Mouse (Mus musculus): ENCODE measurements around the gene Prim2.

The Prim2 gene

GRCm38 (mm10) chr1:33689446-33690086, 20.0 kb upstream of the Prim2 start:
- Histone ChIP-seq H3K36me3 (ENCODE audit: insufficient read depth, low read length) (no peaks in the 10 kb centered on the region), H3K4me1 (replicated peaks; ENCODE audit: low read depth, low read length) (peaks cover 7% of the 10 kb centered on the region), H3K27me3 (ENCODE audit: insufficient read depth, low read length) (peaks cover 8% of the 10 kb centered on the region; the same call in 1 of the 2 replicates), H3K4me3 (replicated peaks; ENCODE audit: low read length) (no peak overlapping the region), H3K9me3 (ENCODE audit: low read length) (peaks cover 5% of the 10 kb centered on the region; the same call in 1 of the 2 replicates)
- TF ChIP-seq POU5F1 (IDR thresholded peaks at IDR 0.05; ENCODE audit: borderline replicate concordance, low read length) (no peak), NANOG (IDR thresholded peaks at IDR 0.05; ENCODE audit: borderline replicate concordance, low read length) (no peak), CTCF (conservative IDR thresholded peaks at IDR 0.05; ENCODE audit: low read length) (no peak)

GRCm38 (mm10) chr1:33688810-33689209, 19.2 kb upstream of the Prim2 start:
- H3K36me3 ChIP-seq (ENCODE audit: insufficient read depth, low read length), result no peaks in the 10 kb centered on the region
- H3K9me3 ChIP-seq (ENCODE audit: low read length), result peaks cover 5% of the 10 kb centered on the region; the same call in 1 of the 2 replicates
- no peak for TF ChIP-seq NANOG (IDR thresholded peaks at IDR 0.05; ENCODE audit: borderline replicate concordance, low read length)
- no peak for TF ChIP-seq POU5F1 (IDR thresholded peaks at IDR 0.05; ENCODE audit: borderline replicate concordance, low read length)
- no peak for TF ChIP-seq CTCF (conservative IDR thresholded peaks at IDR 0.05; ENCODE audit: low read length)
- peaks cover 8% of the 10 kb centered on the region; the same call in 1 of the 2 replicates for H3K27me3 ChIP-seq (ENCODE audit: insufficient read depth, low read length)
- H3K4me1 ChIP-seq (replicated peaks; ENCODE audit: low read depth, low read length), result peaks cover 7% of the 10 kb centered on the region
- H3K4me3 ChIP-seq (replicated peaks; ENCODE audit: low read length), result no peak overlapping the region

- TF ChIP-seq CTCF (conservative IDR thresholded peaks at IDR 0.05; ENCODE audit: low read length) (peak; percentile 55), NANOG (IDR thresholded peaks at IDR 0.05; ENCODE audit: borderline replicate concordance, low read length) (no peak)
Measured at GRCm38 (mm10) chr1:33684459-33684858, 14.9 kb upstream of the Prim2 start.

GRCm38 (mm10) chr1:33680890-33681289, 11.3 kb upstream of the Prim2 start:
- H3K27me3 ChIP-seq (ENCODE audit: insufficient read depth, low read length), result no peaks in the 10 kb centered on the region
- H3K4me3 ChIP-seq (replicated peaks; ENCODE audit: low read length), result no peak overlapping the region
- TF ChIP-seq NANOG (IDR thresholded peaks at IDR 0.05; ENCODE audit: borderline replicate concordance, low read length), result no peak
- TF ChIP-seq POU5F1 (IDR thresholded peaks at IDR 0.05; ENCODE audit: borderline replicate concordance, low read length), result no peak
- no peak for TF ChIP-seq CTCF (conservative IDR thresholded peaks at IDR 0.05; ENCODE audit: low read length)
- peaks cover 16% of the 10 kb centered on the region for H3K9me3 ChIP-seq (ENCODE audit: low read length)
- H3K36me3 ChIP-seq (ENCODE audit: insufficient read depth, low read length), result no peaks in the 10 kb centered on the region
- peaks cover 8% of the 10 kb centered on the region for H3K4me1 ChIP-seq (replicated peaks; ENCODE audit: low read depth, low read length)

More at GRCm38 (mm10) chr1:33684459-33684858, 14.9 kb upstream of the Prim2 start:
- Histone ChIP-seq H3K4me1 (replicated peaks; ENCODE audit: low read depth, low read length) (peaks cover 8% of the 10 kb centered on the region), H3K9me3 (ENCODE audit: low read length) (peaks cover 15% of the 10 kb centered on the region), H3K36me3 (ENCODE audit: insufficient read depth, low read length) (no peaks in the 10 kb centered on the region), H3K27me3 (ENCODE audit: insufficient read depth, low read length) (peaks cover 8% of the 10 kb centered on the region; the same call in 1 of the 2 replicates), H3K4me3 (replicated peaks; ENCODE audit: low read length) (no peak overlapping the region)

- Histone ChIP-seq H3K4me3 (replicated peaks; ENCODE audit: low read length) (no peak overlapping the region), H3K4me1 (replicated peaks; ENCODE audit: low read depth, low read length) (peaks cover 8% of the 10 kb centered on the region), H3K27me3 (ENCODE audit: insufficient read depth, low read length) (no peaks in the 10 kb centered on the region), H3K9me3 (ENCODE audit: low read length) (peaks cover 12% of the 10 kb centered on the region), H3K36me3 (ENCODE audit: insufficient read depth, low read length) (no peaks in the 10 kb centered on the region)
- TF ChIP-seq NANOG (IDR thresholded peaks at IDR 0.05; ENCODE audit: borderline replicate concordance, low read length), result no peak
- no peak for TF ChIP-seq POU5F1 (IDR thresholded peaks at IDR 0.05; ENCODE audit: borderline replicate concordance, low read length)
- TF ChIP-seq CTCF (conservative IDR thresholded peaks at IDR 0.05; ENCODE audit: low read length), result no peak
Measured at GRCm38 (mm10) chr1:33680435-33680834, 10.8 kb upstream of the Prim2 start.

DNA sequence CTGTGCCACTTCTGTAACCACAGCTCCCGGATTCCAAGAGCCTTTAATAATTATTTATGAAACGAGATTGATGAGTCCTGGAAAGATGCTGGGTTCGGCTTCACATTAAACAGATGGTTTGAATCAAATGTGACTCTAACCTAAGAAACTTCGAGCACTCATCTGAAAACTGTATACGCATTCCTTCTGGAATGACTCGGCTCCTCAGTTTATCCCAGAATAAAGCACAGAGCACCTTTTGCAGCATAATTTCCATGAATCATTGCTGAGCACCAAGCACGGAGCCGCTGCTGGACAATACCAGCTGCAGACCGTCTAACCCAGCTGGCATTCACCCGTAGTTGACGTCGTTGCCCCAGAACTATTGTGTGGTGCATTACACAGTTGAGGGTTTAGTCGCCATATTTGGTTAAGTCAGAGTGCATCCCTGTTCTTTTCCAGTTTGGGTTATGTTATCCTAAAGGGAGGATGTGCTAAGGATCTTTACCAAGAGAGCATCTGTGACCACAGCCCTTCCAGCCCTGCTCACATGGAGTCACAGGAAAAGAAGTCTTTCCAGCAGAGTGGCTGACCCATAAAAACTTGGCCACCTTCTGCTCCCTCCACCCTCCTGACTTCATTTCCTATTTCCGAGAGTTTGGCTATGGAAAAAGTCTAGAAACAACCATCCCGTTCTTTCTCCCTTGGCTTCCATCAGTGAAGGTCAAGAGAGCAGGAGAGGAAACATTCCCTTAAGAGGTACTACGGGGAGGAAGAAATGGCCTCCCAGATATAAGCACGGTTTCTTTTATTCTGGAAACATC, 3.8 kb upstream of the Prim2 start:
- Histone ChIP-seq H3K36me3 (ENCODE audit: insufficient read depth, low read length) (peaks cover 4% of the 10 kb centered on the region), H3K4me1 (replicated peaks; ENCODE audit: low read depth, low read length) (peaks cover 11% of the 10 kb centered on the region), H3K4me3 (replicated peaks; ENCODE audit: low read length) (no peak overlapping the region), H3K9me3 (ENCODE audit: low read length) (no peaks in the 10 kb centered on the region), H3K27me3 (ENCODE audit: insufficient read depth, low read length) (no peaks in the 10 kb centered on the region)
- TF ChIP-seq CTCF (conservative IDR thresholded peaks at IDR 0.05; ENCODE audit: low read length), result no peak
- TF ChIP-seq POU5F1 (IDR thresholded peaks at IDR 0.05; ENCODE audit: borderline replicate concordance, low read length), result no peak
- TF ChIP-seq NANOG (IDR thresholded peaks at IDR 0.05; ENCODE audit: borderline replicate concordance, low read length), result no peak

DNA sequence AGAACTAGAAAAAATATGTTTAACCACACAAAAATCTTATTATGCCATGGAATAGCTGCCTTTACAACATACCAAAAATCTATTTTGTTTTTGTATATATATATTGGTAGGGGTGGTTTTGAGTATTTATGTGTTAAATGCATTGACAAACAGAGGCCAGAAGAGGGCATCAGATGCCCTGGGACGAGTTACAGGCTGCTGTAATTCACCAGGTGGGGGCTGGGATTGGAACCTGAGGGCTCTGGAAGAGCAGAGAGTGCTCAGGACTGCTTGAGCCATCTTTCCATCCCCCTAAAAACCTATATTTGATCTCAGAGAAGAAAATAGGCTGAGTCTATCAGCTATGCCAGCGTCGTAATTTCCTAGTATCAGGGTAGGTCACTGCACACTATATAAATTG, 2.9 kb upstream of the Prim2 start:
- Histone ChIP-seq H3K27me3 (ENCODE audit: insufficient read depth, low read length) (no peaks in the 10 kb centered on the region), H3K36me3 (ENCODE audit: insufficient read depth, low read length) (peaks cover 12% of the 10 kb centered on the region), H3K4me1 (replicated peaks; ENCODE audit: low read depth, low read length) (peaks cover 11% of the 10 kb centered on the region), H3K4me3 (replicated peaks; ENCODE audit: low read length) (no peak overlapping the region), H3K9me3 (ENCODE audit: low read length) (no peaks in the 10 kb centered on the region)
- TF ChIP-seq NANOG (IDR thresholded peaks at IDR 0.05; ENCODE audit: borderline replicate concordance, low read length) (no peak), CTCF (conservative IDR thresholded peaks at IDR 0.05; ENCODE audit: low read length) (peak; percentile 51)

DNA sequence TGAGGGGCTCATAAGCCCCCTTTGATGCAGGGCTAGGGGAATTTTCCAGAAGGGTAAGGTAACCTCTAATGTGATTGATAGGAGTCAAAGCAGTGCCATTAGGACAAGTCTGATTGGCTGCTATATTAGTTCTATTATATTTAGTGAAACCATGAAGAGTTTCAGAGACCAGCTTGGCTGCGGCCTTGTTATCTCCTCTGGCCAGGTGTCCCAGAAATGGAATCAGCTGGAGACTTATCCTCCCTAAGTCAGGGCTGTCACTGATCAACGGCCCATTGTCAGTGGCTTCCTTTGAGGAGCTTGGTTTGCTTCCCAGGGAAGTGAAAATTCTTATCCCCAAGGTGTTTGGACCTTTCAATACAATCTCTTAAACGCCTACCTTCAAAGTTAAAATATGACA, 2.5 kb upstream of the Prim2 start:
- H3K4me1 ChIP-seq (replicated peaks; ENCODE audit: low read depth, low read length), result peaks cover 11% of the 10 kb centered on the region
- no peaks in the 10 kb centered on the region for H3K9me3 ChIP-seq (ENCODE audit: low read length)
- TF ChIP-seq POU5F1 (IDR thresholded peaks at IDR 0.05; ENCODE audit: borderline replicate concordance, low read length) (no peak), NANOG (IDR thresholded peaks at IDR 0.05; ENCODE audit: borderline replicate concordance, low read length) (no peak), CTCF (conservative IDR thresholded peaks at IDR 0.05; ENCODE audit: low read length) (no peak)
- H3K36me3 ChIP-seq (ENCODE audit: insufficient read depth, low read length), result peaks cover 15% of the 10 kb centered on the region
- no peak overlapping the region for H3K4me3 ChIP-seq (replicated peaks; ENCODE audit: low read length)
- no peaks in the 10 kb centered on the region for H3K27me3 ChIP-seq (ENCODE audit: insufficient read depth, low read length)
